Mouse (Mus musculus) E14TG2a.4 (cell line): ENCODE data around the gene Olfr1112.
"Not testable (repeated sequence)": the region's sequence is repeated elsewhere in the genome, so short reads cannot be mapped to it uniquely, and the experiment has no call there.

ENCODE experiments used
- H3K27me3 ChIP-seq: 2 replicates; pipeline ENCODE4 v1.6.1; 2014; ENCODE audit warnings: low read length, control low read depth; ENCODE audit not compliant: insufficient read depth
- H3K36me3 ChIP-seq: 2 replicates; pipeline ENCODE4 v1.6.1; 2014; ENCODE audit warnings: low read length, control low read depth; ENCODE audit not compliant: insufficient read depth
- H3K4me1 ChIP-seq: replicated peaks from 2 replicates; pipeline ENCODE4 v1.6.1; 2014; ENCODE audit warnings: low read depth, low read length, control low read depth
- H3K4me3 ChIP-seq: replicated peaks from 2 replicates; pipeline ENCODE4 v1.5.1; 2014; ENCODE audit warnings: mild to moderate bottlenecking, low read length
- H3K9me3 ChIP-seq: 2 replicates; pipeline ENCODE4 v1.6.1; 2014; ENCODE audit warnings: low read length, control low read depth
- CTCF ChIP-seq: conservative IDR thresholded peaks from 2 replicates; pipeline ENCODE4 v1.5.1; 2014; ENCODE audit warnings: low read length
- NANOG ChIP-seq: IDR thresholded peaks from 2 replicates; pipeline ENCODE4 v1.6.1; 2014; ENCODE audit warnings: borderline replicate concordance, low read length, mixed read lengths
- POU5F1 ChIP-seq: IDR thresholded peaks from 2 replicates; pipeline ENCODE4 v1.6.1; 2014; ENCODE audit warnings: low read length, borderline replicate concordance

Olfr1112 gene

GRCm38 (mm10) chr2:87187498-87187897, at the start of gene Olfr1112:
TSS of gene Olfr1112 (plus strand) at chr2:87187798.
- TF ChIP-seq NANOG, result no peak
- no peak for TF ChIP-seq POU5F1
- TF ChIP-seq CTCF, result no peak
- no peaks in the 10 kb centered on the region for H3K4me1 ChIP-seq
- no peaks in the 10 kb centered on the region for H3K36me3 ChIP-seq
- no peaks in the 10 kb centered on the region for H3K9me3 ChIP-seq
- H3K4me3 ChIP-seq, result no peak within 1 kb of the TSS
- no peaks in the 10 kb centered on the region for H3K27me3 ChIP-seq

- H3K4me1 ChIP-seq, result no peaks in the 10 kb centered on the region
- no peak within 1 kb of the TSS for H3K4me3 ChIP-seq
- no peaks in the 10 kb centered on the region for H3K27me3 ChIP-seq
- no peaks in the 10 kb centered on the region for H3K9me3 ChIP-seq
- no peaks in the 10 kb centered on the region for H3K36me3 ChIP-seq
- TF ChIP-seq CTCF (no peak), NANOG (no peak), POU5F1 (no peak)
Observed at GRCm38 (mm10) chr2:87140200-87140599, 47.4 kb upstream of the Olfr1112 start, which contains the start of gene Olfr1110. TSS of gene Olfr1110 (minus strand) at chr2:87140300.

- Histone ChIP-seq H3K27me3 (no peaks in the 10 kb centered on the region), H3K4me1 (no peaks in the 10 kb centered on the region), H3K36me3 (no peaks in the 10 kb centered on the region), H3K9me3 (no peaks in the 10 kb centered on the region), H3K4me3 (no peak within 1 kb of the TSS)
- no peak for TF ChIP-seq CTCF
- TF ChIP-seq POU5F1, result no peak
- TF ChIP-seq NANOG, result no peak
Observed at GRCm38 (mm10) chr2:87152524-87152923, 35.1 kb upstream of the Olfr1112 start, which contains the start of gene Olfr1111. TSS of gene Olfr1111 (minus strand) at chr2:87152624.

- not testable (repeated sequence) for H3K4me1 ChIP-seq, H3K36me3 ChIP-seq, H3K4me3 ChIP-seq, H3K27me3 ChIP-seq
- peaks cover 25% of the 10 kb centered on the region for H3K9me3 ChIP-seq
Observed at GRCm38 (mm10) chr2:87167731-87168130, 19.9 kb upstream of the Olfr1112 start.

- H3K36me3 ChIP-seq, result no peaks in the 10 kb centered on the region
- no peak within 1 kb of the TSS for H3K4me3 ChIP-seq
- H3K9me3 ChIP-seq, result 0 out of 2 replicates have a peak, but pooled peaks cover 5% of the 10 kb centered on the region
- TF ChIP-seq POU5F1 (no peak), CTCF (no peak), NANOG (no peak)
- no peaks in the 10 kb centered on the region for H3K27me3 ChIP-seq
- no peaks in the 10 kb centered on the region for H3K4me1 ChIP-seq
Observed at GRCm38 (mm10) chr2:87208670-87209069, 21.1 kb downstream of the Olfr1112 start, which contains the start of gene Olfr1113. TSS of gene Olfr1113 (plus strand) at chr2:87208970.
